Mouse (Mus musculus) adrenal gland (tissue): ENCODE measurements around the gene Cog7.

Source experiments
- intact Hi-C: fragments of 180-260 bp; cut with DNase I; formaldehyde crosslinking; loops from one replicate; pipeline ENCODE4 v1.15.1; 2025

Cog7 gene

DNA sequence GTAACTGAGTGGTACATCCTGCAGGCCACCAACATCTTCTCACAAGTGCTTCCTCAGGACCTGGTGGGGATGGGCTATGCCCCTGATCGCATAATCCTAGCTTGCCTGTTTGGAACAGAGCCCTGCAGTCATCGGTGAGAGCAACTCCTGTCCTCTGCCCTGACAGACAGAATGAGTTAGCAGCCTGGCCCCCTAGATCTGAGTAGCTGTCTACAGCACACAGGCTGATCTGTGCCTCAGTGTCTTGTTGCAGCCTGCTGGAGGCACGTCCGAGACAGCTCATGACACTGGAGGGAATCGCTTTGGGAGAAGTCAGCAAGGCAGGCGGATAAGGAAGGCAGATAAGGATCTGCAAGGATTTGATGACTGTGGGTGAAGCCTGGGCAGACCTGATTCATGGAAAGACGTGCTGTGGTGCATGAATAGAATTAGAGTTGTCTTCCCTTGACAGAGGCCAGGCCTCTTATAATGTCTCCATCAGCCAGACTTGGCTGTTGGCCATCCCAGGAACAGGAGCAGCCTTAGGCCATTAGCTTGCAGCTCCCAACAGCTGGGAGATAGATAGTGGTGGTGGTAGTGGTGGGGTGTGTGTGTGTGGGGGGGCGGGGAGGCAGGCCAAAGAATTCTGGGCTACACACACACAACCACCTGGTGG, 78.6 kb downstream of the Cog7 start:
- intact Hi-C loops: no loop called here

DNA sequence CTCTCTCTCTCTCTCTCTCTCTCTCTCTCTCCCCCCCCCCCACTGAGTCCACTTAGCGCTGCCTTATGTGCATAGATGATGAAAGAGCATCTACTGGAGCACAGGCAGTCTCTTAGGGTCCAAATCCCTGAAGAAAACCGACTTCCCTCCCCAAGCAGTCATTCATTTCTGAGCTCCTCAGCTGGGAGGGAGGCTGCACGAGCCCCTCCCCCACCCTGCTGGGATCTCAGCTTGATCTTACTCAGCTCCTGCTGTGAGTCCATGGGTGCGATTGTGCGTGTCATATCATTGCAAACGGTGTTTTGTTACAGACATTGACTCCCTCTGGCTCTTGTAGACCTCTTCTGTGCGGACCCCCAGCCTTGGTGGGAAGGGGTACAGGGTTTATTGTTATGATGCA, 81.6 kb downstream of the Cog7 start:
- intact Hi-C loops: no loop called here

DNA sequence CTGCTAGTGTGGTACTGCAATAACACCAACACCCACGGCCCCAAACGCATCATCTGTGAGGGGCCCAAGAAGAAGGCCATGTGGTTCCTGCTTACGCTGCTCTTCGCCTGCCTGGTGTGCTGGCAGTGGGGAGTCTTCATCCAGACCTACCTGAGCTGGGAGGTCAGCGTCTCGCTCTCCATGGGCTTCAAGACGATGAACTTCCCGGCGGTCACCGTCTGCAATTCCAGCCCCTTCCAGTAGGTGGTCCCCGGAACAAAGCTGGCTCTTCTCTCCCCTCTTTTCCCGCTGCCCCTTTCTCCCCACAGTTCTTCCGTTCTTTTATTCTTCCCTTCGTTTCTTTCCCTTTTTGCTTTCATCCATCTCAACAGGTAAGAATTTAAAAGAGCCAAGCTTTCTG, 82.2 kb downstream of the Cog7 start:
- intact Hi-C loops: no loop called here

DNA sequence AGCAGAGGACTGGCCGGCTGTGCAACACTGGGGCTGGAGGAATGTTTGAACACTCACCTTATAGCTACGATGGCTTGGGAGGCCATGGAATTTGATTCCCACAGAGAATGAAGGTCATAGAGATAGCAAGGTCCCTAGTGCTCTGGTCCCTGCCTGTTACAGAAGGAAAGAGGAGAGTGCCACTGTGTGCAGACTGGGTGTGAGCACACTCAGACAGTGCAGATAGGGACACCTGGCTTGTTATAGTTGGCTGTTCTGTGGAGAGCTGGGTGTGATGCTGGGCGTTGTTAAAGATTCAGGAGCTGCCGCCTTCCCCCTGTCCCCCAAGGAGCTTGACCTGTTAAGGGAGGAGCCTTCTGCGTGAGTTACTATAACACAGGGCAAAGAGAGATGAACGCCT, 84.8 kb downstream of the Cog7 start:
- intact Hi-C loops: no loop called here

DNA sequence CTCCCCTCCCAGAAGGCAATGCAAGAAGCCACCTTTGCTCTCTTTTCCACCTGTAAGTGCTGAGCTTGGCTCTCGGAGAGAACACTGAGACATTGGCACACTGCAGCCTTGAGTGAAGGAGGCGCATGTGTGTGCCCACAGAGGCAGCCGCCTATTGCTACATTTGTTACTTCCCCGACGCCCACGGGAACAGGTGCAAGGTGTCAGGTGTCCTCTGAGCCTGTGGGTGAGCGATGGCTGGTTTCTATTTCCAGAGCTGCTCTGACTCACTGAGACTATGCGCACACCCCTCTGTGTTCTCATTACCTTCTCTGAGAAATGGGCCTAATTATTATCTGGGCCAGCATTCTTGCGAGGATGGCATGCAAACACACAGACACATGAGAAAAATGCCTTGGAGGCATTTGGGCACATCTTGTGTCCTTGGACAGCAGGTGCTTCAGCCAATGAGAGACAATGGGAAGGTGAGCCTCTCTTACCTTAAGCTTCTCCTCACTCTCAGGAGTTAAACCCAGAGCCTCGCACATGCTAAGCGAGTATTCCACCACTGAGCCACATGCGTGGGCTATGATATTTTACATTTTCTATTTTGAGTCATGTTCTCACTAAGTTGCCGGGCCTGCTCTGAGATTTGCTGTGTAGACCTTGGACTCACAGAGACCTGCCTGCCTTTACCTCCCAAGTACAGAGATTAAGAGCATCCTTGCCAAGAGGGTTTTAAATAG, 90.7 kb downstream of the Cog7 start:
- intact Hi-C loops: no loop called here

DNA sequence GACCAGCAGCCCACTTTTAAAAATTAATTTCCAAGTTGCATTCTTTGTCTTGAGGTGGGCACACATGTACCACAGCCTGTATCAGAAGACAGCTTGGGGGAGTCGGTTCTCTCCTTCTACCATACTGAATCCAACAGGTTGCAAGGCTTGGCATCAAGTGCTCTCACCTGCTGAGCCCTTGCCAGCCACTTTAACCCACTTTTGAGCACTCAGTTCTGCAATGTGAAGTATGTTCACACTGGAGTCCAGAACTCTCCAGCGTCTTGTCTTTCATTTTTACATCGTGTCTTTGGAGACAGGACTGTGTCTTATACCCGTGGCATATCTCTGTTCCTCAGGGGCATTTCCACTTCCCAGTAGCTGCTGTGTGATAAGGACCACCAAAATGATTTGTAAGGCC, 101.3 kb downstream of the Cog7 start:
- intact Hi-C loops: no loop called here

DNA sequence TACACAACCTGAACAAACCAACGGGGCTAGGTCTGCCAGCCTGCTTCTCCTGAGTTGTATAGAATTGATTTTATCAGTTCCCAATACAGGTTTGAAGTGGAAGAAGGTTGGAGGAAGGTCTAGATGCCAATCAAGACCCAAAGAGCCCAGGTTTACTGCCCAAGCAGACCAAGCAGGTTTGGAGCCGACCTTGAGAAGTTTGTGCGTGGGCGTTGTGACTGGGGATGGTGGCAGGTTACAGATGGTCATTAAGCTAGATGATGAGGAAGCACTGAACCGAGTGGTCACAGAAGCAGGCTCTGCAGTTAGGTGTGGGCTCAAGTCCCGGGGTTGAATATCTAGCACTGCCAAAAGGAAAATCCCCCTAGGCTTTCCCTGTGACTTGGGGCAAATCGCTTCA, 106.7 kb downstream of the Cog7 start:
- intact Hi-C loops: no loop called here

DNA sequence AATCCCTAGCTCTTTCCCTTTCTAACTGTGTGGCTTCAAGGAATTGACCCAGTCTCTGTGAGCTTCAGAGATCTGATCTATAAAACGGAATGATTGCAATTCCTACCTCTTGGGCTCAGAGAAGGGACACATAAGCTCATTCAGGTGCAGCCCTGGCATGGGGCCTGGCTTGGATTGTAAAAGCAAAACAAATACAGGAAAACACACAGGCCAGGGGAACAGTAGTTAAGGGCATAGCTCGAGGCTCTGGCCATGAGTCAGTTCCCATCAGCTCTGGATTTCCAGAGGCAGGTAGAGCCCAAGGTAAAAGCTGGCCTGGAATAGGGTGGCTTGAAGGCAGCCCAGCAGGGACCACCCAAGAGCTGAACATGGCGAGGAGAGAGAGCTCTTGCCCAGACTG, 107.5 kb downstream of the Cog7 start:
- intact Hi-C loops: no loop called here

DNA sequence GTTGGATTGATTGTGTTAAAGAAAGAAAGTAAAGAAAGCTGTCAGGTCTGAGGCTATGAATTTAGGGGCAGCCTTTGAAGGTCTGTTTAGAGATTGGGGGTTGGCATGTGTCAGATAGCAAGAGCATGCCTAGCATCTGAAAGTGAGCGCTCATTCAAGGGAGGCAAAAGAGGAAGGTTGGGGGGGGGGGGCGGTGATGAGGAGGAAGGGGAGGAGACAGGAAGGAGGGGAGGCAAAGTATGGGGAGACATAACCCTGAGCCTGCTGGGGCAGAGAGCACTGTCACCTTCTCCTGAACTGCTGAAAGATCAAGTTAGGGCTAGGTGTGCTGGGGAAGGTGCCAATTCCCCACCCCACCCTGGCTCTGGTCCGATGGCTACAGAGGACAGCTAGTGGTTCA, 109.9 kb downstream of the Cog7 start:
- intact Hi-C loops: no loop called here

DNA sequence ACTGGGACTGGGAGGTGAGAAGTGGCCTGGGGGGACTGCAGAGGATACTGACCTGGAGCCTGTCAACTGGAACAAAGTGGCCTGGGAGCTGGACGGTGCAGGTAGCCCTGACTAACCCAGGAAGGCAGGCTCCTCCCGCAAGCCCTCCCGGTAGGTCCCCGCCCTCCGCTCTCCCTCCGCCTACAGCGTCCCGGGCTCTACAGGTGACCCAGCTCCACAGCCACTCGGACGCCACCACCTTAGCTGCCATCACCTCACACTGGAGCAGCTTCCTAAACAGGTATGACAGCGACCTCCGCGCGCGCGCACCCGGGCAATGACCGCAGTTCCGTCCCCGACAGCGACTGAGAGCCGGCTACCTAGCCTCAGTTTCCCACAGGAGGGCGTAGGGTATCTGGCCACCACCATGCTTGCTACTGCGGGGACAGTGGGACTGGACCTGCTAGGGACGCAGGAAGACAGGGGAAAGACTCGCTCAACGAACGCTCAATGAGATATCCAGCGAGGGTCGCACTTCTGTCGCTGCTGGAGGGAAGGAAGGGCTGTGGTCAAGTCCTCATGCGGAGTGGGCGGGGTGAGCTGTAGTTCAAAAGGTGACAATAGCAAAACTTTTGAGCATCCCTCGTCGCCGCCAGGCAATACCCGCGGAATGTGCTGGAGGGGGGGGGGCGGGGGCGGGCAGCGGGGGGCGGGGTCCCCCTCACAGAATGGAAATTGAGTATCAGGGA, 116.5 kb downstream of the Cog7 start, which contains the start of gene Scnn1b:
TSS of gene Scnn1b (plus strand) at position 181 of the 728 bp plus-strand sequence.
- intact Hi-C loops: no loop called here

DNA sequence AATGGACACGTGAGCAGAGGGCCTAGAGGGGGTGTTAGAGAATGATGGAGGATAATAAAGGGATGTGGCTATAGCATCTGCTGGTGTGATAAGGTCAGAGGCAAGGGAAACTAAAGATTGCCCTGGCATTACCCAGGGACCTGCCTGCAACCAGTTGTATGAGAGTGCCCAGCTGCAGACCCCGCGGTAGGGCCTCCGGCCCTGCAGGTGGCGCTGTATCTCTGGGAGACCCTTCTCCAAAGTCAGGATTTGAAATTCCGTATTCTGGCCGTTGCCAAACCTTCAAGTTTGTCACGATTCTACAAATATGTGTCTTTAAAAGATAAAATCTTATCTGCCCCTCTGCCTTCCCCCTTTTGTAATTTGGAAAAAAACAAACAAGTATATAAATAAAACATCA, 122.6 kb downstream of the Cog7 start:
- intact Hi-C loops: no loop called here

DNA sequence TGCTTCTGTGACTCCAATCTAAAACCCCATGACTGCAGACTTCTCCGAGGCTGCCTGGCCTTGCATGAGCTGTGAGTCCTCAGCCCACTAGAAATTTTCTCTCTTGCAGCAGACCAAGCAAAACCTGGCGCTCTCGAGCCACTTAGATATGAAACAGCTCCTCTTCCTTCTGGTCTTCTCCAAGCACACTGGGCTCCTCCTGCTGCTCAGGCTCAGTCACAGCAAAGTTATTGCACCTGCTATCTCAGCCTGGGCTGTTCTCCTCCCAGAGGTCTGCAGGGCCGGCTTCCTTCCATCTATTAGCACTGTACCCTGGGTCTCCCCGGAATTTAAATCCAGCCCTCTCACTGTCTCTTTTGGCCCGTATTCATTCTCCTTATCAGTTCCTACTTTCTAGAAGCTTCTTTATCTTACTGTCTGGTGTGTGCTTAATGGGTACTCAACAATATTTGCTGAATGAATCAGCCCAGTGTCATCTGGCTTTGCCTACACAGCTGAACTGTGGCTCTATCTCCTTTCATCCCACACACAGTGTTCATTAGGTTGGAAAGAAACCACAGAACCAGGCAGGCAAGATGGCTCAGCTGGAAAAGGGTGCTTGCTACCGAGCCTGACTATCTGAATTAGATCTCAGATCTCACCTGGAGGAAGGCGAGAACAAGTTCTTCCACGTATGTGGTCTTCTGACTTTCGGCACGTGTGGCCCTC, 124.2 kb downstream of the Cog7 start:
- intact Hi-C loops: no loop called here

DNA sequence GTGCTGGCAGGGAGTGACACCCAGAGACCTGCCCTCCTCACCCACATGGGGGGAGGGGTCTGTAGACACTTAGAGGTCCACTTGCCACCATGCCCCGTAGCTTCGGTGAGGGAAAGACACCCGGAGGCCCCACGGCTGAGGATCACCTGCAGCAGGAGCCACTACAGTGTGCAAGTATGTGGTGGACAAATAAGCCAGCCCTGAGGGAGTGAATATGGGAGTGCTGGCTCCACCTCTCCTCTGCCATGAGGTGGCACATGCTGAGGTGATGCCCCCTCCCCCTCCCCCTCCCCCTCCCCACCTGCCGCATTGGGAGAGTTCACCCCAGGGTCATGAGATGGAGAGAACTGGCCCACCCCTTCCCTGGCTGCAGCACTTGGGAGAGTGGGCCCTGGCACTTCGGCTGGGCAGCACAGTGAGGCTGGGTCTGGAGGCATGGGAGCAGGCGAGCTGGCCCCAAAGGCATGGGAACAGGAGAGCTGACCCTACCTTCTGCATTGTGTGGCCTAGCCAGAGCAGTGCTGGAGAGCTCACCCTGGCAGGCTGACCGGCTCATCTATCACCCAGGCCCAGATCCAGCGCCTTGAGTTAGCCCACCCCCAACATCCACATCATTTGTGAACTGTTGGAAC, 132.9 kb downstream of the Cog7 start:
- intact Hi-C loops: no loop called here

DNA sequence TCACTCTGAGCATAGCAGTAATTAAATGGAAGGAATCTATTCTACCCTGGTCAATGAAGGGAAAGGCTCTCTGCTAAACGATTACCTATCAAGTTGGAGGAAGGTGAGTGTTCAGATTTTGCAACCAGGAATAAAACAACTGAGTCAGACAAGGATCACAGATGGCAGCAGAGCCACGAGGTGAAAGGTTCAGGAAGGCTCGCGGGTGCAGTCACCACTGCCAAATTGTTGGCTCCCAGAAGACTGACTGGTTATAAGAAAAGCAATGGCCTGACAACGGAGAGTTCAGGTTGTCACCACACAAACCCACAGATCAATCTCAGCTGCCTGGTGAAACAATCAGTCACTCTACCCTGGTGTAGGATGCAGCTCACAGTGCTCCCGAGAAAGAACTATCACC, 135.5 kb downstream of the Cog7 start:
- intact Hi-C loops: no loop called here

DNA sequence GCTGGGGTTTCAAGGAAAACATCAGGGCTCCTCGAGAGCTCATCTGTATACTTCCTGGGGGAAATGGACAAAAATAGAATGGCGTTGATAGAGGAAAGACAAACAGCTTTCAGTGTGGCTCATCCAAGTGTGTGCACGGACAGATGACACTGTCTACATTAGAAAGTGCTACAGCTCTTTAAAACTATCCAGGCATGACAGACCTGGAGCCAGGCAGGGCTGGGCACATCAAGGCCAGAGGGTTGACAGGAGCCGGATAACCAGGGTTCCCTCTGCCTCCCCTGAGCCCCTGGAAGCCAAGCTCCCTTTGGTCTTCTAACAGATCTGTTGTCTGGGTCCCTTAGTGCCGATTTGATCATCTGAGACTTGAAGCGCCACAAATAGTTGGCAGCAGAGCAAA, 139.3 kb downstream of the Cog7 start:
- intact Hi-C loops: no loop called here

DNA sequence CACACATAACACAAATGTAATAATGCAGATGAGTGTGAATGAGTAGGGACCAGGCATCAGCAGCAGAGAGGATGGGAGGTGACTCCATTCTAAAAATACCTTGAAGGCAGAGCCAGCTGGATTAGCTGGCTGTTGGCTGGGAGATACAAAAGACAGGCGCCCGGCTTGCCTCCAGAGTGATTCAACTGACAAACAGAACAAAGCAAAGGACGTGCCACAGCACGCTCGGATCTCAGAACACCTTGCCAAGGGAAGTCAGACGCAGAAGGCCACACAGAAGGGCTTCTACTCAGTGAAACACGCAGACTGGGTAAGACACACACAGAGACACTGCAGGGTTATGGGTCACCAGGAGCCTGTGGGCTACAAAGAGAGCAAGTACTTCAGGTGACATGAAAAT, 140.7 kb downstream of the Cog7 start:
- intact Hi-C loops: no loop called here

DNA sequence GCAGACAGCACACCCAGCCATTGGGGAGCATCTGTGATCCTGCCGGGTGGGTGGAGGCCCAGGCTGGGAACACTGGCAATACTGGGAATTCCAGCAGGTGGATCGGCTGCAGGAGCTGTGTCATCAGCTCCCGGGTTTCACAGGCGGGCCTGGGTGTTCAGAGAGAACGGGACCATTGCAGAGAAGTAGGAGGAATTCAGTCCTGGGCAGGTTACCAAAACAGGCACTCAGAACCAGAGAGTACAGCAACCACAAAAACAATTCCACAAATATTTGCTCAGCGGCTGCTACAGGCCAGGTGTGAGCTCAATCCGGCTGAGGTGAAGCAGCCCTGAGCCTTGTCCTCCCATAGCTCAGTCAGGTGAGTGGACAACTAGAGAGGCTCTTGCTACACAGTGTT, 144.7 kb downstream of the Cog7 start:
- intact Hi-C loops: no loop called here

DNA sequence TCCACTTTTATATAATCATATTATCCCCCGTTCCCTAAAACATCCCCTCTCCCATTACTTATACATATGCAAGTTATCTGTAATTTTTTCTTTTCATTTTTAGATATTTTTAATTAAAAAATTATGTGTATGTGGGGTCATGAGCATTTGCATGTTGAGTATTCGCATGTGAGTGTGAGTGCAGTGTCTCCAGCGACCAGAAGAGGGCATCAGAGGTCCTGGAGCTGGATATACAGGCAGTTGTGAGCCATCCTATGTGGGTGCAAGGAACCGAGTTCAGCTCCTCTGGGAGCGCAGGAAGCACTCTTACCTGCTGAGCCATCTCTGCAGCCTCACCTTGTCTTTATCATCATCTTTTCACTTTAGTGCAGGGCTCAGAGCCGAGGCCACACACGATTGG, 146.1 kb downstream of the Cog7 start:
- intact Hi-C loops: no loop called here
